Mouse (Mus musculus) gastrocnemius, postnatal 10 days (tissue): ENCODE data around the gene Olfr351. TPM values are rescaled to one million over a fixed set of nuclear protein-coding genes. Genes with fewer than 3 reads are reported as not detected.

Source experiments
- DNase-seq: peaks from one replicate; pipeline ENCODE4 v3.0.0; 2021; ENCODE audit warnings: mixed read lengths
- long read RNA-seq, 2 experiments: library from polyadenylated mRNA; stranded (forward); transcript quantifications; one replicate each; pipeline ENCODE4 v2.0.0; 2021
- total RNA-seq, 2 experiments: library from RNA; stranded (reverse); gene quantifications; 2 replicates each; pipeline ENCODE4 v1.2.3; 2021

Gene Olfr351
- total RNA-seq: not detected
- long read RNA-seq, experiment 1: 0 reads
- long read RNA-seq, experiment 2: 0 reads

- DNase-seq: no peak
Observed at GRCm38 (mm10) chr2:36862560-36862959, at the start of gene Olfr351. Gene Olfr351 (minus strand): TSS chr2:36862660.

- DNase-seq: no peak
Observed at GRCm38 (mm10) chr2:36905380-36905779, 42.9 kb upstream of the Olfr351 start, which contains the start of gene Olfr354. Gene Olfr354 (plus strand): TSS chr2:36905680.

- DNase-seq: no peak
Observed at GRCm38 (mm10) chr2:36897114-36897513, 34.7 kb upstream of the Olfr351 start.

- DNase-seq: no peak
Observed at GRCm38 (mm10) chr2:36892836-36893235, 30.4 kb upstream of the Olfr351 start, which contains the start of gene Olfr353. Gene Olfr353 (minus strand): TSS chr2:36892936.

- DNase-seq: no peak
Observed at GRCm38 (mm10) chr2:36868160-36868559, 5.7 kb upstream of the Olfr351 start, which contains the start of gene Olfr352. Gene Olfr352 (plus strand): TSS chr2:36868460.

GRCm38 (mm10) chr2:36846010-36846409 lies 16.4 kb downstream of the Olfr351 start, which contains the start of gene Olfr350:
Gene Olfr350 (plus strand): TSS chr2:36846310.
- no peak for DNase-seq

- no peak for DNase-seq
Observed at GRCm38 (mm10) chr2:36816932-36817331, 45.5 kb downstream of the Olfr351 start, which contains the start of gene Olfr3. Gene Olfr3 (minus strand): TSS chr2:36817032.

Other genes with a start within 250 kb of the Olfr351 start
- gene Olfr345, start 222.6 kb downstream of the Olfr351 start, total RNA-seq: not detected
- not detected for gene Olfr346, start 176.9 kb downstream of the Olfr351 start, total RNA-seq
- gene Olfr347, start 130.8 kb downstream of the Olfr351 start, total RNA-seq: not detected
- not detected for gene Olfr348, start 78.4 kb downstream of the Olfr351 start, total RNA-seq
- not detected for gene Olfr50, start 72.1 kb downstream of the Olfr351 start, total RNA-seq
- not detected for gene Olfr3, start 45.6 kb downstream of the Olfr351 start, total RNA-seq
- not detected for gene Olfr350, start 16.4 kb downstream of the Olfr351 start, total RNA-seq
- gene Olfr352, start 5.8 kb upstream of the Olfr351 start, total RNA-seq: not detected
- gene Olfr353, start 30.3 kb upstream of the Olfr351 start, total RNA-seq: not detected
- gene Olfr354, start 43.0 kb upstream of the Olfr351 start, total RNA-seq: not detected
- gene Olfr355, start 66.2 kb upstream of the Olfr351 start, total RNA-seq: not detected
- not detected for gene Olfr356, start 74.5 kb upstream of the Olfr351 start, total RNA-seq
- not detected for gene Olfr357, start 131.2 kb upstream of the Olfr351 start, total RNA-seq
- gene Olfr358, start 146.7 kb upstream of the Olfr351 start, total RNA-seq: not detected
- gene Olfr360, start 203.1 kb upstream of the Olfr351 start, total RNA-seq: not detected
- not detected for gene Olfr361, start 226.6 kb upstream of the Olfr351 start, total RNA-seq